Mouse (Mus musculus) neural tube, embryonic 15.5 days (tissue): ENCODE data around the gene Nrxn1. TPM values are rescaled to one million over a fixed set of nuclear protein-coding genes. Genes with fewer than 3 reads are reported as not detected.

Experiments used
- ATAC-seq: fragments of 200-750 bp; cut with Nextera tagmentation; 2 replicates; pipeline ENCODE4 v1.8.0; 2017; ENCODE audit warnings: mild to moderate bottlenecking, moderate TSS enrichment, moderate library complexity; ENCODE audit not compliant: low FRiP score
- H3K27ac ChIP-seq: fragments of 300-500 bp; sonication (generic); replicated peaks from 2 replicates; pipeline ENCODE4 v1.5.1; 2015; ENCODE audit warnings: mild to moderate bottlenecking, inconsistent platforms
- H3K27me3 ChIP-seq: fragments of 300-500 bp; sonication (generic); replicated peaks from 2 replicates; pipeline ENCODE4 v1.6.1; 2015; ENCODE audit warnings: inconsistent platforms
- H3K36me3 ChIP-seq: fragments of 300-500 bp; sonication (generic); 2 replicates; pipeline ENCODE4 v1.6.1; 2015; ENCODE audit warnings: inconsistent platforms
- H3K4me1 ChIP-seq: fragments of 300-500 bp; sonication (generic); 2 replicates; pipeline ENCODE4 v1.6.1; 2015; ENCODE audit warnings: inconsistent platforms
- H3K4me2 ChIP-seq: fragments of 300-500 bp; sonication (generic); 2 replicates; pipeline ENCODE4 v1.6.1; 2015; ENCODE audit warnings: inconsistent platforms, mild to moderate bottlenecking, moderate library complexity
- H3K4me3 ChIP-seq: fragments of 300-500 bp; sonication (generic); replicated peaks from 2 replicates; pipeline ENCODE4 v1.5.1; 2015; ENCODE audit warnings: mild to moderate bottlenecking, inconsistent platforms
- H3K9ac ChIP-seq: fragments of 300-500 bp; sonication (generic); replicated peaks from 2 replicates; pipeline ENCODE4 v1.6.1; 2015; ENCODE audit warnings: mild to moderate bottlenecking, inconsistent platforms
- H3K9me3 ChIP-seq: fragments of 300-500 bp; sonication (generic); replicated peaks from 2 replicates; pipeline ENCODE4 v1.6.1; 2016; ENCODE audit warnings: inconsistent platforms
- WGBS: fragments of 180-500 bp; shearing (Covaris S2); methylation state at CpG from one replicate; pipeline ENCODE4 v1.1.7; 2015; ENCODE audit warnings: mixed read lengths; 5-methylcytosine and 5-hydroxymethylcytosine counted together
- polyA plus RNA-seq: library from polyadenylated mRNA; unstranded; fragments of >200 nt; fragmentation: Nextera tagmentation; extraction: Ambion mirVana; gene quantifications from 2 replicates; pipeline ENCODE4 v1.2.1, GENCODE M21; 2015

Nrxn1 gene
- polyA plus RNA-seq, 1 experiment from 2014 or later = 245 TPM

DNA sequence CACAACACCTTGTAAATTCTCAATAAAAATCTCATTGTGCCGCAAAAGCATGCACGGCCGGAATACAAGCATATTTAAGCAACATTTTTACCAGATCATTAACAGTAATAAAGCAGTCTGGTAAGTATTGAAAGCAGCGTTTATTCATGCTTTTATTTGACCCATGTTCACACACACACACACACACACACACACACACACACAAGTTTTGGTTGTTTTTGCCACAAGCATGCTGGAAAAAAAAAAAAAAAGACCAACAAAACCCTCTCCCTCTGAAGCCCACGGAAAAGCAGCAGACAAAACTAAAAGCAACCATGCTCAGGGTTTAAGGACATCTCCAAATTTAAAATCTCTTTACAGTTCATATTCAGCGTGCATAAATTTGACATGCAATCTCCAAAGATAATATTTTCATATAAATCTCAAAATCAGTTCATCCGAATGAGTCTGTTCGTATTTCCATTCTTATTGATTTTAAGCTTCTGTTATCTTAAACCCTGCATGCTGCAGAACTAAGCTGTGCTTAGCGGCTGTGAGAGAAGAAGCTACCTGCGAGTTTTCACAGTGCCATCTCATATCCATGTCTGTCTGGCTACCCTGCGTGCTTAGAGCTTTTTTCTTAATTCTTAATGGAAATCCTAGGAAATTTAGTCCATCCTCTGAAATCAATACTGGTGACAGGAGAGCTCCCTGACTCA is 1005.1 kb downstream of the Nrxn1 start:
- peak overlapping the region; percentile 45 for H3K9ac ChIP-seq
- H3K27ac ChIP-seq = peak overlapping the region; percentile 91
- ATAC-seq = peak; percentile 63; the same call in 1 of the 2 replicates
- no peaks in the 10 kb centered on the region for H3K4me1 ChIP-seq
- H3K36me3 ChIP-seq = no peaks in the 10 kb centered on the region
- H3K4me2 ChIP-seq = peak overlapping the region; percentile 64
- H3K4me3 ChIP-seq = peak overlapping the region; percentile 42
- H3K9me3 ChIP-seq = no peaks in the 10 kb centered on the region
- WGBS = 23% methylated on average over 11 of the region's 11 CpGs
- no peaks in the 10 kb centered on the region for H3K27me3 ChIP-seq

DNA sequence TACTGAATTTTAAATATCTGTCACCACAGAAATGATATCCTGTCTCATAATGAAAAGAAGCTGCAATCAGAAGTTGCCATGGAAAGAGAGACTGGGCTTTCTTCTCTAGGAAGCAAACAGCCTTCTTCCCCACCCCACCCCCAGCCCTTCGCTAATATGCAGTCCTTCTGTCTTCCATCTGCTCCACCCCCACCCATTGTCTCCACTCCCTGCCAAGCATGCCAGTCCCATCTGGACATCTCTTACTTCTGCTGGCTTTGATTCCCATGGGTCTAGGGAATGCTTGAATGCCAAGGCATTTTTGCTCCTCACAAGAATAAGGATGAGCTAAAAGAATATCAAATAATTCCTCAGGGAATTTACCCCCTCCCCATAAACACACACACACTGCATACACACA is 1006.0 kb downstream of the Nrxn1 start:
- no peak overlapping the region for H3K9ac ChIP-seq

DNA sequence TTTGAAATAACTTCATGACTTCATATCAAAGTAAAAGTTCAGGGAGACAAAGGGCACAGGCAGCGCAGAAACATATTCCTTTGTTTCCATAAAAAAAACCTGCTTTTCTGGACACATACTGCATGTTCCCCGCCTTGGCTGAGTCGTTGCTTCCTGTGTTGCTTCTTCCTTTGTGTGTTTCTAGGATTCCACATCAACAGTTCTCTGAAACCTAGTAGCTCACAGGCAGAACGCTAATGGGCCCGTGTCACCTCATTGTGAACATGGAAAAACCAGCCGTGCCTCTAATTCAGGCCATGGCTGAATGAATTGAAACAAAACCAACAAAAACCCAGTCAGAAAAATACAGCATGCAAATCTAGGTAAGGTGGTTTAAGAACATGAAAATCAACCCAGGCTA is 1013.9 kb downstream of the Nrxn1 start:
- H3K4me3 ChIP-seq = no peak overlapping the region
- no peaks in the 10 kb centered on the region for H3K27me3 ChIP-seq
- H3K36me3 ChIP-seq = no peaks in the 10 kb centered on the region
- WGBS = 24% methylated on average over 6 of the region's 6 CpGs
- H3K9ac ChIP-seq = no peak overlapping the region
- no peaks in the 10 kb centered on the region for H3K9me3 ChIP-seq
- ATAC-seq = no peak
- H3K4me2 ChIP-seq = no peak overlapping the region
- H3K4me1 ChIP-seq = peaks cover 18% of the 10 kb centered on the region
- peak overlapping the region; percentile 54; the same call in 1 of the 2 replicates for H3K27ac ChIP-seq

More for the DNA sequence above, 1006.0 kb downstream of the Nrxn1 start:
- Histone ChIP-seq H3K27me3 (no peaks in the 10 kb centered on the region), H3K4me3 (peak overlapping the region; percentile 23), H3K27ac (peak overlapping the region; percentile 80), H3K9me3 (no peaks in the 10 kb centered on the region), H3K36me3 (no peaks in the 10 kb centered on the region), H3K4me2 (peak overlapping the region; percentile 43), H3K4me1 (no peaks in the 10 kb centered on the region)
- 0% methylated on average over 1 of the region's 1 CpGs for WGBS
- ATAC-seq = peak; percentile 37; the same call in 1 of the 2 replicates

DNA sequence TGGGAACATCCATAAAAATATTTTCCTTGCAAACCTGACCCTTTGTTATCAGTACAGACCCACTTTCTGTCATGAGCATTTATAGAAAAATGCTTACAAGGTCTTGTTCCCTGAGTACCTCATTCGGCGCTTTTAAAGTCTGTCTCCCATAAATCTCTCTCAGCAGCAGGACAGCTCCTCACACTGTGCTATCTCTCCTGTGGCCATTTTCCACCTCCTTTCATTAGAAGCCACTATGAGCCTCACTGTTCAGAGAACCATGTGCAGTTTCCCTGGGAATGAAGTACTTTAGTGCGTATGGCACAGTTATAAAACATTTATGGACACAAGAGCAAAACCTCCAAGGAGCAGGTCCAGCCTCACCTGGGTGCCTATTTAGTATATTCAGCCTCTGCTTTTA is 1014.4 kb downstream of the Nrxn1 start:
- WGBS = 9% methylated on average over 3 of the region's 3 CpGs
- no peaks in the 10 kb centered on the region for H3K9me3 ChIP-seq
- H3K4me3 ChIP-seq = no peak overlapping the region
- peak overlapping the region; percentile 54; the same call in 1 of the 2 replicates for H3K27ac ChIP-seq
- peak; percentile 40; the same call in 1 of the 2 replicates for ATAC-seq
- no peaks in the 10 kb centered on the region for H3K36me3 ChIP-seq
- H3K27me3 ChIP-seq = no peaks in the 10 kb centered on the region
- H3K9ac ChIP-seq = no peak overlapping the region
- H3K4me1 ChIP-seq = peaks cover 18% of the 10 kb centered on the region
- no peak overlapping the region for H3K4me2 ChIP-seq

DNA sequence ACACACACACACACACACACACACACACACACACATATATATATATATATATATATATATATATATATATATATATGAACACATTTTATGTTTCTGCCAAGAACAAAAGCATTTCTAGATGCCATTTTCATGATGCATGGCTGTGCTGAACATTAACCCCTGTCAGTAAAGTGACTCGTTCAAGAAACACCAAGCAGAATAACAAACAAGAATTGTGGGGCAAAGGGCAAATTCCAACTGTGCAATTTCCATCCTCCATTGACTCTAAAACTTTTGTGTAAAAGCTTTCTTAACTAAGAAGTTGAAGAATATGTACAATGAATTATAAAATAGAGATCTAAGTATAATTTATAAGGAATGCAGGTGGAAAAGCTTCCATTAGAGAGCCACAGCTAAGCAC is 1030.0 kb downstream of the Nrxn1 start:
- no peaks in the 10 kb centered on the region for H3K27me3 ChIP-seq
- no peaks in the 10 kb centered on the region for H3K9me3 ChIP-seq
- no peak overlapping the region for H3K4me2 ChIP-seq
- peaks cover 15% of the 10 kb centered on the region for H3K4me1 ChIP-seq
- no peak for ATAC-seq
- no peak overlapping the region for H3K27ac ChIP-seq
- WGBS = 9% methylated on average over 1 of the region's 1 CpGs
- H3K9ac ChIP-seq = no peak overlapping the region
- H3K36me3 ChIP-seq = no peaks in the 10 kb centered on the region
- no peak overlapping the region for H3K4me3 ChIP-seq

DNA sequence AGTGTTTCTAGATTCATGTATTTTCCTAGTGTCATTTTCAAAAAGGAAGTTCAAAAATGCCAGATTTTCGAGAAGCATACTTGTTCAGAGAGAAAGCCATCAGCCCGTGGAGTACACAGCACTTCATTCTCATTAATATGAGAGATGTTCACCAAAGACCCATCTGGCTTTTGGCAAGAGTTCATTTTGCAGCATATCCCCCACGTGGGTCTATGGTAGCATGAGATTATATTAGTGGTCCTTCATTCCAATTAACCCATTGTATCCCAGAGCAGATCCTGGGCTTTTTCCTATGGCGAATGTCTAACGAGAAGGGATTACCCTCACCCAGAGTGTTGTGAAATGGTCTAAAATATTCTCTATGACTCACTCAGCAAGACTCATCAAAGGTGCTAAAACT is 1032.0 kb downstream of the Nrxn1 start:
- Histone ChIP-seq H3K4me2 (no peak overlapping the region), H3K9ac (no peak overlapping the region), H3K4me1 (peaks cover 15% of the 10 kb centered on the region), H3K27me3 (no peaks in the 10 kb centered on the region), H3K9me3 (no peaks in the 10 kb centered on the region), H3K27ac (peak overlapping the region; percentile 45; the same call in 1 of the 2 replicates), H3K36me3 (peaks cover 3% of the 10 kb centered on the region; the same call in 1 of the 2 replicates), H3K4me3 (no peak overlapping the region)
- 26% methylated on average over 5 of the region's 5 CpGs for WGBS
- ATAC-seq = peak; percentile 62; the same call in 1 of the 2 replicates

DNA sequence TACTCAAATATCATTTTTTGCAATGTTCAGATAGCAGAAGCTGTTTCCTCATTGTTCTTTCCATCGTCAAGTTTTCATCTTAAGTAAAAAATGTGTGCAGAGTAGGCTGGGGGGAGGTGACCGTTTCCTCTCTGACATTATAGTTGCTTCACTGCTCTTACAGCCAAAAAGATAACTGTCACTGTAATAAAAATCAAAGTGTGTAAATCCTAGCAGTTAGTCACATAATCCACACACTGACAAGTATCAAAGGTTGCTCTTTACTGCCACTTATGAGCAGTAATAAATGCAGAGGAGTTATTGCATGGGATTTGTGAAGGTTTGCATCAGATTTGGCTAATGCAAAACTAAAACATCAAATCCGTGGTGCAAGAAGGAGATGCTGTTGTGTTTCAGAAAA is 1032.7 kb downstream of the Nrxn1 start:
- H3K4me3 ChIP-seq = no peak overlapping the region
- peaks cover 3% of the 10 kb centered on the region; the same call in 1 of the 2 replicates for H3K36me3 ChIP-seq
- no peak overlapping the region for H3K4me2 ChIP-seq
- H3K4me1 ChIP-seq = peaks cover 15% of the 10 kb centered on the region
- H3K9me3 ChIP-seq = no peaks in the 10 kb centered on the region
- H3K27me3 ChIP-seq = no peaks in the 10 kb centered on the region
- 11% methylated on average over 3 of the region's 3 CpGs for WGBS
- no peak for ATAC-seq
- peak overlapping the region; percentile 63 for H3K27ac ChIP-seq
- H3K9ac ChIP-seq = no peak overlapping the region

DNA sequence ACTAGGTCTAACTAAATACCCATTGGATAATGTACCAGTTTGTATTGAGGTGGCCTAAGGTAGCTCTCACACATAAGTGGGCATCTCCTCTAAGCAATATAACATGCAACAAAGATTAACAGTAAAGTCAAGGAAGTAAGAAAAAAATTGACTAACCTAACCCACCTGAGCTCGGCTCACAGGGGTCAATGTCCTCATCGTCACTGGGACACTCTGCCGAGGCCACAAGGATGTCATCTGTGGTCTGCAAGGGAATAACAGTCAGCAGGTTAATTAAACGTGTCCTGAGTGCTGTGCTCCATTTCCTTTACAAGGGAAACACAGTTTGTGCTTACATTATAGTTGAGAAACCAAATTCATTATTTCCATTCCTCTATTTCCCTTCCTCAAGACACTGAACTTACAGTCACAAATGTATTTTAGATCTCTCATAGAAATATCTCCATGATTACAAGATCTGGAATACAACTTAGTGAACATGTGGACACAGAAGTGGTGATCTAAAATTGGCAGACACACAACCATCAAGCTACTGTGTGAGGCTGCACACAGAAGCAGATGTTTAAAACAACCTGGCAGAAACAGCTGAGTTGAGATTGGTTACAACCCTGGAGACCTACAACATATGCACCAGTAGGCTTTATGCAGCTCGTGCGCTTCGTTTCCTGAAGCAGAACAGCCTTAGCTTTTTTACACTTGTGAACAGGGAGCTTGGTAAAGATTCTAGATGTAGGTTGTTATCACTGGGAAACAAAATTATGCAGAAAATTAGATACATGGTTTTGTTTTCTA is 1033.4 kb downstream of the Nrxn1 start:
- ATAC-seq = peak; percentile 72
- Histone ChIP-seq H3K4me2 (no peak overlapping the region), H3K9ac (no peak overlapping the region), H3K4me3 (no peak overlapping the region), H3K4me1 (peaks cover 15% of the 10 kb centered on the region), H3K9me3 (no peaks in the 10 kb centered on the region), H3K27me3 (no peaks in the 10 kb centered on the region), H3K27ac (peak overlapping the region; percentile 42; the same call in 1 of the 2 replicates), H3K36me3 (peaks cover 3% of the 10 kb centered on the region; the same call in 1 of the 2 replicates)
- 37% methylated on average over 7 of the region's 7 CpGs for WGBS

DNA sequence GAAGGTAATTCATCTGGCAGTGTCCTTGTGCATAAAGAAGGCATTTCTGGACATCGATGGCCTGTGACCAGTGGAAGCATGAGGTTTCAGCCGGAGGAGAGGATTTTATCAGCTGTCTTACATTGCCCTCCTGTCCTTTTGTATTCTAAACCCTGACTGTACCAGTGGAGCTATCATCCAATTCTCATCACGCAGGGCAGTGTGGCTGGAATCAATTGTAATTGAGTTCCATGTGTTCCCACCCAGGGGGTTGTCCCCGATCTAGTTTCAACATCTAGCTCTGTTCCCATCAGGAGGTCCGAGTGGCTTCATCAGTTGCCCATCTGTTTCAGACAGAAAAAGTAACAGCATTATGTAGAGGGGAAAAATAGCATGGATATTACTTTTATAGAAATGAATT is 1038.6 kb downstream of the Nrxn1 start:
- Histone ChIP-seq H3K27me3 (no peaks in the 10 kb centered on the region), H3K36me3 (peaks cover 3% of the 10 kb centered on the region; the same call in 1 of the 2 replicates), H3K4me2 (no peak overlapping the region), H3K4me1 (peaks cover 5% of the 10 kb centered on the region), H3K4me3 (no peak overlapping the region), H3K9ac (no peak overlapping the region), H3K27ac (no peak overlapping the region; the same call in 1 of the 2 replicates), H3K9me3 (no peaks in the 10 kb centered on the region)
- 26% methylated on average over 5 of the region's 5 CpGs for WGBS
- no peak for ATAC-seq

DNA sequence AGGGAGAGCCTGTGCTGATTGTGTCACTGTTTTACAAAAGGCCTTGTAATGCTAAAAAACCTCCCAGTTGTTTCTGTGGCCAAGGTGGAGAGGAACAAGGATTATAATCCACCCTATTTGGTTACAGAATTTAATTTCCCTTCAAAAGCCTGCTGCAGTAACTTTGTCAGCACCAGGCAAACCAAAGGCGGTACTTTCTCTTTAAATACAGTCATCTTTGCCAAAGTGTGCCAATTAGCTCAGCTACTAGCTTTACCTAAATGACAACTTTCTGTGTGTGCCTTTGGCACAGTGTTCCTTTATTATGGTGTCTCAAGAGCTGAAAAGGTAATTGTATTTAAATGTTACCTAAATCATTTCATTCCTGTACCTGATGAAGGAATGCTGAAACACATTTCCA is 1053.6 kb downstream of the Nrxn1 start:
- ATAC-seq = no peak
- Histone ChIP-seq H3K4me3 (no peak overlapping the region), H3K27ac (no peak overlapping the region; the same call in 1 of the 2 replicates), H3K9ac (no peak overlapping the region), H3K27me3 (no peaks in the 10 kb centered on the region), H3K9me3 (no peaks in the 10 kb centered on the region), H3K4me2 (no peak overlapping the region), H3K36me3 (no peaks in the 10 kb centered on the region), H3K4me1 (no peaks in the 10 kb centered on the region)
- 63% methylated on average over 1 of the region's 1 CpGs for WGBS

DNA sequence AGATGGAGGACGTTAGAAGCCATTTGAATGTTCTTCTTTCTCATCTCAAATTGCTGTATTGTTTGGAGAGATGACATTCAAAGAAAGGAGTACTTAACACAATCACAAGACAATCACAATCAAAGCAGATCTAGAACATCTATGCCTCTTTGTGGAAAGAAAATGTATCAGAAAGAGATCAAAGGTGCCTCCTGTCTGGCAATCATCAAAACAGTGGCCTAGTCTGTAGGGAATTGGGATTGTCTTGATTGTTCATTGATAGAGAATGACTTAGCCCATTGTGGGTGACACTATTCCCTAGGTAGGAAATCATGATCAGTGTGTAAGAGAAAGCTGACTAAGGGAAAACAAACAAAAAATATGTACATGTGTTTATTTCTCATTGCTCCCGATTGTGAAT is 1060.5 kb downstream of the Nrxn1 start:
- Histone ChIP-seq H3K4me1 (no peaks in the 10 kb centered on the region), H3K27ac (no peak overlapping the region), H3K27me3 (no peaks in the 10 kb centered on the region), H3K9ac (no peak overlapping the region), H3K4me2 (no peak overlapping the region), H3K36me3 (no peaks in the 10 kb centered on the region), H3K9me3 (no peaks in the 10 kb centered on the region), H3K4me3 (no peak overlapping the region)
- no peak for ATAC-seq
- WGBS = 67% methylated on average over 2 of the region's 2 CpGs

DNA sequence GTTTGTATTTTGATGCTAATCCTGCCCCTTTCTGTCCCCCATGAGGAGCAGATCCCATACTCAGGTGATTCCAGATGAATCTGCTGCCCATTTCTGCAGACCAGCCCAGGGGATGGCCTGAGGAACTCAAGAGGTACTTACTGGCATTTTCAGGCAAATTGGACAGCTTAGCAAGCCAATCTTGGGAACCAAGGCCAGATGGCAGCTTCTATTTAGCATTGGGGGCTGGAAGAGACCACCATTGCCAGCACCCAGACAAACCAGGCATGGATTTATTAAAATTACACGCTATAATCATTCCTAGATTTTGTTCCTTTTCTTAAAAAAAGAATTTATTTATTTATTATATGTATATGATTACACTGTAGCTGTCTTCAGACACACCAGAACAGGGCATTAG is 1076.2 kb downstream of the Nrxn1 start:
- H3K4me3 ChIP-seq = no peak overlapping the region
- no peaks in the 10 kb centered on the region for H3K36me3 ChIP-seq
- H3K4me1 ChIP-seq = no peaks in the 10 kb centered on the region
- no peak for ATAC-seq
- H3K27me3 ChIP-seq = no peaks in the 10 kb centered on the region
- H3K27ac ChIP-seq = no peak overlapping the region
- H3K9me3 ChIP-seq = peaks cover 2% of the 10 kb centered on the region; the same call in 1 of the 2 replicates
- 82% methylated on average over 1 of the region's 1 CpGs for WGBS
- H3K9ac ChIP-seq = no peak overlapping the region
- no peak overlapping the region for H3K4me2 ChIP-seq
